Mouse (Mus musculus): ENCODE measurements at regions not wholly inside any gene's neighbourhood (a gene's known extent, or its start where the extent isn't known, plus 50 kb on each side); places are given as distances from the start of the nearest gene placed in this dataset.
"Not testable (repeated sequence)": the region's sequence is repeated elsewhere in the genome, so short reads cannot be mapped to it uniquely, and the experiment has no call there.

DNA sequence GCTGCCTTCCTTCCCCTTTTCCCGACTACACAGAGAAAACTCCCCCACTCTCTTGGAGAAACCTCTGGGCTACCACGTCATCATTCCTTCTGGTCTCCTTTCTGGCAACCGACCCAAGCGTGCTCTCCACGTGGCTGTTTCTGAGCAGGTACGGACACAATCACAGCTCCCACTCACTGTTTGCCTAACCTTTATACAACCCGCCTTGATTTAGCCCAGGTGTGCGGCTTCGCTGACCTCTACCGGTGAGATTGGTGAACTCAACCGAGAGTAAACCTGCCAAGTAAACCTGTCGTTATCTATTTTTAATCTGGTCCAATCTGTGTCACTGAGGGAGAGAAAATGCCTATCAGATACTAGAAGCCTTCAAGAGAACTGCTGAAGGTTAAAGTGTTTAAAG lies 142.7 kb upstream of the Gnai1 start:
- DNase-seq = no peak

- no peak for DNase-seq
Observed at GRCm38 (mm10) chr5:18494305-18494704, 134.2 kb upstream of the Gnai1 start.

DNA sequence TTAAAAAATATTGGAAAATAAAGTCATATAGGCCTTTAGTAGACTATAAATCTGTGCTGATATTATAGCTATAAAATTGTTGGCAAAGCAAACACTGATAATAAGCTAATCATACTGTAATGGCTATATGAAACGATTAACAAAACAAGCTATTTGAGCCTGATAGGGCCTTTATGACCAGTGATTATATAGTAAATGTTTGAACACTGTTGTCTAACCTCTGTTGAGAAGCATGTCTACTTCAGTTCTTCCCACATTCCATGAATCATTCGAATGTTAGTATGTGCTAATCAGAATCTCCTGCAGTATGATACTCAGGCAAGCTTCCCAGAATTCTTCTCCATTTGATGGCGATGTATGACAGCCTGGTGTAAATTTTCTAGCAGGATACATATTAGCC lies 129.6 kb upstream of the Gnai1 start:
- no peak for DNase-seq

GRCm38 (mm10) chr5:18487076-18487772 lies 127.1 kb upstream of the Gnai1 start:
- no peak for DNase-seq

DNA sequence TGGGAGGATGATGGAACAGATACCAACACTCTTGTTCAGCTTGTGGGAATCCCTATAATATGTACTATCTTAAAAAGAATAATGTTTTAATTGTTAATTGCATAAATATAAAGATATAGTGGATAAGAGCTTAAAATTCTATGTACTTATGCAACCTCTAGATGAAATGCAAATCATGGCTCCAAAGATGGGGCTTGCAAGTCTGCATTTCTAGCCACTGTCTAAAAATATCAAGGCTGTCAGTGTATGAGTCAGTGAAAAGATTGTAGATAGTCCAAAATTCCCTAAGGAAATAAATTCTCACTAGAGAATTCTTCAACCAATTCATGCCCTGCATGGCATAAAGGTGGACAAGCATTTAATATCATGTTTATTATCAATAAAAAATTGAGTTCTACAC lies 124.2 kb upstream of the Gnai1 start:
- no peak for DNase-seq

DNA sequence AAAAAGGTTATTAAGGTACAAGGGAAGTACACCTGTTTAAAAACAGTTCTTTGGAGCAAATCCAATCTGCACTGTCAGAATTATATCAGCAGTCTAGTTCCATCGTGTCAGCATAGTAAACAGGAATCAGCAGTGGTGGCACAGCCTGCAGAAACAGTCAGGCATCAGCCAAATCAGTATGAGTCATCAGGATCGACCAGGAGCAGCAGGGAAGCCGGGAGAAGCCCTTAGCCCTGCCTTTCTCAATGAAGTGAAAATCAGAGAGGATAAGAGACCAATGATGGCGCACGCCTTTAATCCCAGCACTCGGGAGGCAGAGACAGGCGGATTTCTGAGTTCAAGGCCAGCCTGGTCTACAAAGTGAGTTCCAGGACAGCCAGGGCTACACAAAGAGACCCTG lies 118.3 kb upstream of the Gnai1 start:
- no peak for DNase-seq

DNA sequence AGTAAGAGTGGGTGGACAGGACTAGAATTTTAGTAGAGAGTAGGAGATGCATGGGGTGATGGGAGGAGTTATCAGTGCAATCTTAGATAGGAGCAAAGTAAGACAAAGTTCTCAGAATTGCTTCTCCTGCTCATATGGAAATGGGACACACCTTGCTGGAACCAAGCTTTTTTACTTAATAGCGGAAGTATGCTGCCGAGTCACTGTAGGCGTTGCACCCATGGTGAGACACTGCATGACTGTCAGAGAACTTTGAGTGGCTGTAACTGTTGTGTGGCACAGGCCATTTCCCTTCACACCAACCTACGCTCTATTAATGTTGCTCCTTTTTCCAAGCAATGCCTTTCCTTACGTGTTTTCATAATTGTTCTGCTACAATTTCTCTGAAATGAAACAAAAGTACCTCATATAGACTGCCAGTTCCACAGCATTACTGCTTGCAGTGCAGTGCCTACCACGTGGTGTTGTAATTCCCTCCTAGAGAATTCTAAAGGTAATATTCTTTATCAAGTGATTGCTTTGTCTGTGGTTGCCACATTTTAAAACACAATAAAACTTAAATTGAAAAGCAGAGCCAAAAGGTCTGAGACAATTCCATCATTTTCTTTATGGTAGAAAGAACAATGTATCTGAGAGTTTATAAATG lies 117.3 kb upstream of the Gnai1 start:
- no peak for DNase-seq

DNA sequence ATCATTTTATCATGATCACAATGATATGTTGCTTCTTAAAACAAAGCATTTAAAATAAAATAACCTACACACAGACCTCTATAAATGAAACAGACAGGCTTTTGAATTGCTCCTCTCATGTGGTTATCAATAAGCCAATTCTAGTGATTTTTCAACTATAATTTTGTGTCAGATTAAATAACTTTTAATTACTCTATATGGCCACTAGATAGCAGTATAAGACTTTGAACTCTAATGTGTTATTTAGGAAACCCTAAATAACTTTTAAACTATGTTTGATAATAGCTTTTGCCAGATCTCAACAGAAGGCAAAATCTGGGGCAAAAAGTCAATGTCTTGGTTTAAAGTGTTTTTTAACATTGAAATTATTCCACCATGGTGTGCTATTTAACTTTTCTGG lies 112.0 kb upstream of the Gnai1 start:
- no peak for DNase-seq

GRCm38 (mm10) chr5:18457771-18458170 lies 97.6 kb upstream of the Gnai1 start:
- no peak for DNase-seq

GRCm38 (mm10) chr5:18456196-18456595 lies 96.0 kb upstream of the Gnai1 start:
- DNase-seq = no peak

DNA sequence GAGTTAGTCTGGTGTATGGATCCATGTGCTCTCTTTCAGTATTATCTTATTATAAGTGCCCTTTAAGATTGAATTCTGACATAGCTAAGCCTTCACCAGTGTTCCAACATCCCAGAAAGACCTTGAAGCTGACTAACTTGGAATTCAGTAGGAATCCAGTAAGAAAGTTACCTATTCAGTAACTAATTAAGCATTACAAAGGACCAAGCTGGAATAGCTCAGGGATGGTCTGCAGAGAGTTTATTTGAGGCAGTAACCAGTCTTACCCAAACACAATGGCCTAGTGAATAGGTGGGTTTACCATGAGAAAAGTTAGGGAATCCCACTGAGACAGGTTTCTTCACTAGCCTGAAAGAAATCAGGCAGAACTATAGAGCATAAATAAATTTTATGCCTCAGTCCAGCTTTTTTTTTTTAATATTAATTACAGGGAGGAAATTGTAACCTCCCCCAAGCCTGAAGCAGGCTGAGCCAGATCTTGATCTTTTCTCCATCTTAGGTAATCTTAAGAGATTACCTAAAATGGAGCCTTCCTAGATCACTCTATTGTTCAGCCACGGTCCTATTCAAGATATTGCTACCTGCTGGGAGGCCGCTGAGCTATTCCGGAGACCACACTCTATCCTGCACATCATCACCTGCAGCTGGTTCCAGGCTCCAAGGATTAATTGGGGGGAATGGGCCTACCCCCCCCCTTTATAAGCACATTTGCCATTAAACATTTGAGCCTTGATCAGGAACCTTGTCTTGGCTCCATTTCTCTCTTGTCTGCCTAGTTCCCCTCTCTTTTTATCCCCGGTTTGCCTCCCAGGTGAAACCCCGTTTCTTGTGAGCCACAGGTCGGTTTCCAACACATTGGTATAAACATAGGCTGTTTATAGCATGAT lies 93.0 kb upstream of the Gnai1 start:
- not testable (repeated sequence) for DNase-seq

DNA sequence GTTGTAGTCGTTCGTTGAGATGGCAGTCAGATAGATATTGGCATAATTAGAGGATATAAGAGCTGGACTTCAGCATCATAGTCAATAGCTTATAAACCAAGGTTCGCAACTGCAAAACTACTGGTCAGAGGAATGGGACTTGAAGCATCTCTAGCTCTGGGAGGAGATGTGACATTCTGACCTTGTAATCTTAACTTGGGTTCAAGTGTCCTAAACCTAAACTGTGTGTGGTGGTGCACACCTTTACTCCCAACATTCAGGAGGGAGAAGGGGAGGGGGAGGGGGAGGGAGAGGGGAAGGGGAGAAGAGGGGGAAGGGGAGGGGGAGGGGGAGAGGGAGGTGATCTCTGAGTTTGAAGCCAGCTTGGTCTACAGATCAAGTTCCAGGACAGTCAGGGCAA lies 89.1 kb upstream of the Gnai1 start:
- no peak for DNase-seq

- no peak for DNase-seq
Observed at GRCm38 (mm10) chr5:18448330-18448670, 88.1 kb upstream of the Gnai1 start.

DNA sequence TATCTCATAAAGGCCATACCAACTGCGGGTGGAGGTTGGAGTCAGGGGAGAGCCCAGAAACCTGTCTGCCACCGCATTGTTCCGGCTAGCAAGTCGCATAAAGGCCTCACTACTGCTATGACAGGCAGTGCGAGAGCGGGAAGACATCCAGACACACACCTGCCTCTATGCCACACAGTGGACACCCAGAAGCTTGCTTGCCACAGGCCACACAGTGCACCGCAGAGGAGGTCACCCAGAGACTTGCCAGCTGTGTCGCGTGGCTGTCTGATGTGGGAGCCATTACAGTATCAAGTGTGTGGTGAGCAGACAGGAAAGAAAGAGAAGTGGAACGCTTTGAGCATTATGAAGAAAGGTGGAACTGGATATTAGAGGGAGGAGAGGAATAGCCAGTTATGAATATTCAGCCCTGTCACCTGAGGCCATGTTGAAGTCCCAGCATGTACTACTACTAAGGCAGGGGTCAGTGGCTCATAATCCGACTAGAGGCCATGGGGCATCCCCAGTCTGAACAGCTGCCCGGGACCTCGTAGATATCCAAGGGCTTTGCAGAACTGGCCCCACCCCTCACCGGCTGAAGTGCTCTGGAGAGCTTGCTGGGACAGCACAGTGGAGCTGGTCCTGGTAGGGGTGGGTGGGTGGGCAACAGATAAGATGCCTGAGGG lies 87.6 kb upstream of the Gnai1 start:
- no peak for DNase-seq

- DNase-seq = peak; percentile 84
Observed at GRCm38 (mm10) chr5:18445969-18446368, 85.8 kb upstream of the Gnai1 start.

DNA sequence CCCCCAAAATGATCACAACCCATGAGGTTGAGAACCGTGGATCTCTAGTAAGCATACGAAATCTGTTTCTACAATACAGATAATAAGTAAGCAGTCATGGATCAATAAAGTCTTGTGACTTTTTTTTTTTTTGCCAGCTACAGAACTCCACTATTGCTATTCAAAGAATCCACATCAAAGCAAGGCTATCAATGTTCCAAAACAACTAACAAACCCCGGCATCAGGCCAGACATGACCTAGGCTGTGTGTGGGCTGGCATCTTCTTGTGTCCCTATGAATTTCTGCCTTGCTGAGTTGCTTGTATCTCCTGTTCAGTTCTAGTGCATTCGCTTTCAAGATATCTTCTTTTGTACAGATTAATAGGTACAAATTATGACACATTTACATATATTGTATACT lies 79.8 kb upstream of the Gnai1 start:
- DNase-seq = no peak

GRCm38 (mm10) chr5:18439281-18439680 lies 79.1 kb upstream of the Gnai1 start:
- DNase-seq = no peak

DNA sequence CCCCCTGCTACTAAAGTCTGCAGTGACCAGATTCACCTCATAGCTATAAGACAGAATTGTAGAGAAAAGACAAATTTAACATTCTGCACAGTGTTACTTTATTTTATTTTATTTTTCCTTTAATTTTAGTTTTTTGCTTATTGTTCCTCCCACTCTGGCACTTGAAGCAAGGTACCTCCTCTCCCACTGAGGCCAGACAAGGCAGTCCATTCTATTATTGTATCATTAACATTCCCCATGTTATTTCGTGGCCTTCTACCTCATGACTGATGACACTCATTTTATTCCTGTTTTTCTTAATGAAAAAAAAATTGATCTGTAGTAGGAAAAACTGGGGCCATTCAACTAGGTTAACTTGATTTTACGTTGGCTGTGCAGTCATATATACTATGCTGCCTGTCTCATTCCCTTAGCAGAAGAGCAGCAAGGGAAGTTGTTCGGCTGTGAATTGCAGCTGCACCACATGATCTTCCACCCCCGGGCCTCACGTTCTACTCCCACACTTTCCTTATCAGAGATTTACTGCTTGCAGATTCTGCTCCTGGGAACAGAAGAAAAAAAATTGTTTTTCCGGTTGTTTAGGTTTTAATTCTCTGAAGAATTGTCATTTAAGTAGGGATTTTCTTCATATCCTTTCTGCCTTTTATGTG lies 76.1 kb upstream of the Gnai1 start:
- no peak for DNase-seq

GRCm38 (mm10) chr5:18434245-18434644 lies 74.1 kb upstream of the Gnai1 start:
- no peak for DNase-seq

- no peak for DNase-seq
Observed at GRCm38 (mm10) chr5:18433287-18433686, 73.1 kb upstream of the Gnai1 start.

DNA sequence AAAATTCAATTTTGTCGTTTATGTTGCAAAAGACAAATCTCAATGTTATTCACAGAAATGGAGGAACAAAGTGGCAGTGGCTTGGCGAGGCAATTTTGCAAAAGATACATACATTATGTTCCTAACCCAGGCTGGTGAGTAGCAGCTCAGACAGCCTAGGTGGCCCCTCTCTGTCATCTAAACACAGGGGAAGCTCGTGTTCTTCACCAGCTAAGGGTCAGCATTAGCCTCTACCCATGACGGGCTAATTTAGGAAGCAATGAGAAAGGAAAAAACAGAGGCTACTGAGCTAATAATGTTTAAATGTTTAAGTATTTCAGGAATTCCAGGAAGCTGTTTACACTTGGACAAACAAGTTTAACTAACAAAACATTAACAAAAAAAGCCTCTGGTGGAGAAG lies 64.9 kb upstream of the Gnai1 start:
- DNase-seq = no peak

- DNase-seq = no peak
Observed at GRCm38 (mm10) chr5:18414892-18415291, 54.7 kb upstream of the Gnai1 start.
